Mouse (Mus musculus): ENCODE measurements at regions not wholly inside any gene's neighbourhood (a gene's known extent, or its start where the extent isn't known, plus 50 kb on each side); places are given as distances from the start of the nearest gene placed in this dataset.

DNA sequence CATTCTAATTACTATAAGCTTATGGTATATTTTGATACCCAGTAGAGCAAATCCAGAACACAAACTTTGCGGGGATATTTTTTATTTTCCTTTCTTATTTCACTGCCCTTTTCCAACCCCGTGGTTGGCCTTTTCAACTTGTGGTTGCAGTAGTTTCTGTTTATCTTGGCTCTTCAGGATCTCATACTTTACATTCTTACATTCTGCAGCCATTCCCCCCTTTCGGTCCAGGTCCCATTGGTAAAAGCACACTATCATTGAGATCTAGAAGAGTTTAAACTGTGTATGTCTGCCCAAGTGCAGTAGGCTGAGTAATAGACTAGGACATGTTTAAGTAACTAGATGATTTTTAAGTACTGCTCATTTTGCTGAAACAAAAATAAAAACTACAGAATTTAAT lies 279.1 kb downstream of the Sim1 start:
- Histone ChIP-seq H3K9me3 (ENCODE audit: control insufficient read depth) (no peaks in the 10 kb centered on the region), H3K36me3 (ENCODE audit: control insufficient read depth, insufficient read depth) (no peaks in the 10 kb centered on the region), H3K27me3 (replicated peaks; ENCODE audit: control insufficient read depth, insufficient read depth, low read length) (no peaks in the 10 kb centered on the region), H3K4me1 (replicated peaks; ENCODE audit: control insufficient read depth, insufficient read depth, low read length) (no peaks in the 10 kb centered on the region), H3K4me2 (replicated peaks; ENCODE audit: low read depth) (no peak overlapping the region), H3K4me3 (ENCODE audit: low read depth, low read length) (no peak overlapping the region), H3K9ac (ENCODE audit: low read depth, low read length) (no peak overlapping the region), H3K27ac (ENCODE audit: low read depth, low read length) (no peak overlapping the region)
- WGBS: 47% methylated on average over 3 of the region's 3 CpGs
- no peak for TF ChIP-seq CTCF (IDR thresholded peaks at IDR 0.05; ENCODE audit: low read depth)
- no peak for ATAC-seq

DNA sequence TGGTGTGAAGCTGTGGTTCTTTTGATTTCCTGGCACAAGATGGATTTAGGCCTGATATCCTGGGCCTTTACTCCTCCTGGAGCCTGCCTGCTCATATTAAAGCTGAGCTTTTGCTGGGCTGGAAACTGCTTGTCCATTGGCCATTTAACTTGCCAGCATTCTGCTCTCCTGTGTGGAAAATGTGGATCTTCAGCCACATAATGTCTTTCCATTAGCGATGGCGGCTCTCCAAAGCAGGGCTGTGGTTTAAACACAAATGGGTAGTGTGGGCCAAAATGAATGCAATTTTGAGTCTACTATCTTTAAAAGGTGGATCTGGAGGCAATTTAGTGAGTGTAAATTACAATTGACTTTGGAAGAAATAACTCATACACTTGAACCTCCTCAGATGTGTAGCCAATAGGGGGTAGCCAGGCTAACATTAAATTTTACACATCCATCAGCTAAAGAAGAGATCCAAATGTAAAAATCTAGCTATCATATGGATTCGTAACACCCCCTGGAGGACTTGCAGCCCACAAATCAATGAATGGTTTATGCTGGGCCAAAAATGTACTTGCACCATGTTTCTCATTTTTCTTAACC lies 281.5 kb downstream of the Sim1 start:
- H3K4me1 ChIP-seq (replicated peaks; ENCODE audit: control insufficient read depth, insufficient read depth, low read length): no peaks in the 10 kb centered on the region
- no peak overlapping the region for H3K9ac ChIP-seq (ENCODE audit: low read depth, low read length)
- TF ChIP-seq CTCF (IDR thresholded peaks at IDR 0.05; ENCODE audit: low read depth): no peak
- H3K27ac ChIP-seq (ENCODE audit: low read depth, low read length): no peak overlapping the region
- WGBS: 93% methylated on average over 3 of the region's 3 CpGs
- H3K9me3 ChIP-seq (ENCODE audit: control insufficient read depth): no peaks in the 10 kb centered on the region
- no peaks in the 10 kb centered on the region for H3K36me3 ChIP-seq (ENCODE audit: control insufficient read depth, insufficient read depth)
- no peaks in the 10 kb centered on the region for H3K27me3 ChIP-seq (replicated peaks; ENCODE audit: control insufficient read depth, insufficient read depth, low read length)
- H3K4me3 ChIP-seq (ENCODE audit: low read depth, low read length): no peak overlapping the region
- H3K4me2 ChIP-seq (replicated peaks; ENCODE audit: low read depth): no peak overlapping the region
- ATAC-seq: no peak

DNA sequence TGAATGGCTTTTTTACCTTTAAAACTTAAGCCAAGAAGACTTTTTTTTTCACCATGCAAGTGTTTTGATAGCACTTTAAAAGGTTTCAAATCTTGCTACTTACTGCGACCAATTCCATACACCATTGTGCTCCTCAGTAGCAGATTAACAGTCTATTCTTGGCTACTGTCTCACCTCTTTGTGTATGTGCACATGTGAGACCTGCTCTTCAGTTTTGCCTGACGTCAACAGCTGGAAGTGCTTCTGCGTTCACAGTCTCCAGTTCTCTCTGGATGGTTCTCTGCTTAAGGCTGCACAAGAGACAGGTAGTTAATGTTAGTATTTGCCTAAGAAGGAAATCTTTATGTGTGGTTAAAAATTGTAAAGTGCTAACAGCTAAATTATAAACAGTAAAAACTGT lies 282.1 kb downstream of the Sim1 start:
- no peak for TF ChIP-seq CTCF (IDR thresholded peaks at IDR 0.05; ENCODE audit: low read depth)
- H3K27me3 ChIP-seq (replicated peaks; ENCODE audit: control insufficient read depth, insufficient read depth, low read length): no peaks in the 10 kb centered on the region
- H3K9ac ChIP-seq (ENCODE audit: low read depth, low read length): no peak overlapping the region
- no peak overlapping the region for H3K4me3 ChIP-seq (ENCODE audit: low read depth, low read length)
- 62% methylated on average over 3 of the region's 3 CpGs for WGBS
- no peak overlapping the region for H3K4me2 ChIP-seq (replicated peaks; ENCODE audit: low read depth)
- no peaks in the 10 kb centered on the region for H3K9me3 ChIP-seq (ENCODE audit: control insufficient read depth)
- no peaks in the 10 kb centered on the region for H3K4me1 ChIP-seq (replicated peaks; ENCODE audit: control insufficient read depth, insufficient read depth, low read length)
- no peak overlapping the region for H3K27ac ChIP-seq (ENCODE audit: low read depth, low read length)
- no peaks in the 10 kb centered on the region for H3K36me3 ChIP-seq (ENCODE audit: control insufficient read depth, insufficient read depth)
- ATAC-seq: no peak

DNA sequence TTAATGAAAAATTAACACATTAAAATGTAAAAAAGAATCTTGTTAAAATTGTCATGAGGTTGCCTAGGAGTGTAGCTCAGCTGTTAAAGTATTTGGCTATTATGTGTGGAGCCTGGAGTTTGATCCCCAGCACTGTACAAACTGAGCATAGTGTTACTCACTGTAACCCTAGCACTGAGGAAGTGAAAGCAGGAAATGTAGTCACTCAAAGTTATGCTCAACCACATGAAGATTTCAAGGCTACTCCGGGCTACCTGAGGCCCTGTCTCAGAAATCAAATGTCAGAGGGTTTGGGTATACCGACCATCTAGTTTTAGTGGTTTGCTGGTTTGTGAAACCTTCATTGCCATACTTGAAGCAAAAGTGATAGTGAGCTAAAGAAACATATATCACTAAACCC lies 287.2 kb downstream of the Sim1 start:
- Histone ChIP-seq H3K9me3 (ENCODE audit: control insufficient read depth) (no peaks in the 10 kb centered on the region), H3K4me1 (replicated peaks; ENCODE audit: control insufficient read depth, insufficient read depth, low read length) (no peaks in the 10 kb centered on the region), H3K4me3 (ENCODE audit: low read depth, low read length) (no peak overlapping the region), H3K36me3 (ENCODE audit: control insufficient read depth, insufficient read depth) (no peaks in the 10 kb centered on the region), H3K4me2 (replicated peaks; ENCODE audit: low read depth) (no peak overlapping the region), H3K27ac (ENCODE audit: low read depth, low read length) (no peak overlapping the region), H3K9ac (ENCODE audit: low read depth, low read length) (no peak overlapping the region), H3K27me3 (replicated peaks; ENCODE audit: control insufficient read depth, insufficient read depth, low read length) (no peaks in the 10 kb centered on the region)
- 84% methylated on average over 2 of the region's 2 CpGs for WGBS
- no peak for ATAC-seq
- no peak for TF ChIP-seq CTCF (IDR thresholded peaks at IDR 0.05; ENCODE audit: low read depth)

DNA sequence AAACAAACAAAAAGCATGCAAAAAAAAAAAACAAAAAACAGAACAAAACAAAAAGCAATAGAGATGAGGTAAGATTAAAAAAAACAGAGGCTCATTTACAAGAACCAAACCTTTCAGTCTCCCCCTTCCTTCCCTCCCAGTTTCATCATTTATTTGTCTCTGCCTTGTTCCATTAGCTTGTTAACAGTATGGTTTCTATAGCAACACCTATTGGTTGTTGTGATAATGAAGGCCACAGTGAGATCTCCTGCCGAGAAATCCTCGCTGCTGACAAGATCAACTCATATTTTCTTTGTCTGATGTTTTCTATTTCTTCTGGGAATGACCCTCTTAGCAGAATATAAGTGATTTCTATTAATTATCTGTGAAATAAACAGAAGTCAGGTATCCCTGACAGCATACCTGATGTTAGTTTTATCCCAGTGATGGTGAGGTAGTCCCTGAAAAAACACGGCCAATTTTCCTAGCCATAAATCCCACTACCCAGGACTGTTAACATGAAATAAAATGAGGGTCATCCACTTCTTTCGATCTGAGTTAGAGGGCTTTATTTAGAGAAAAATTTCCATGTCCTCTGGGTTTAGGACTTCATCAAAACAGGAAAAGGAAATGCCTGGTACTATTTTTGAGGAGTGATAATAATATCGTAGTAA lies 288.9 kb upstream of the Gm49339 start:
- Histone ChIP-seq H3K9me3 (ENCODE audit: control insufficient read depth) (no peaks in the 10 kb centered on the region), H3K36me3 (ENCODE audit: control insufficient read depth, insufficient read depth) (no peaks in the 10 kb centered on the region), H3K4me1 (replicated peaks; ENCODE audit: control insufficient read depth, insufficient read depth, low read length) (no peaks in the 10 kb centered on the region), H3K27ac (ENCODE audit: low read depth, low read length) (no peak overlapping the region), H3K27me3 (replicated peaks; ENCODE audit: control insufficient read depth, insufficient read depth, low read length) (no peaks in the 10 kb centered on the region), H3K9ac (ENCODE audit: low read depth, low read length) (no peak overlapping the region), H3K4me2 (replicated peaks; ENCODE audit: low read depth) (no peak overlapping the region), H3K4me3 (ENCODE audit: low read depth, low read length) (no peak overlapping the region)
- no peak for ATAC-seq
- no peak for TF ChIP-seq CTCF (IDR thresholded peaks at IDR 0.05; ENCODE audit: low read depth)
- WGBS: 50% methylated on average over 5 of the region's 5 CpGs

DNA sequence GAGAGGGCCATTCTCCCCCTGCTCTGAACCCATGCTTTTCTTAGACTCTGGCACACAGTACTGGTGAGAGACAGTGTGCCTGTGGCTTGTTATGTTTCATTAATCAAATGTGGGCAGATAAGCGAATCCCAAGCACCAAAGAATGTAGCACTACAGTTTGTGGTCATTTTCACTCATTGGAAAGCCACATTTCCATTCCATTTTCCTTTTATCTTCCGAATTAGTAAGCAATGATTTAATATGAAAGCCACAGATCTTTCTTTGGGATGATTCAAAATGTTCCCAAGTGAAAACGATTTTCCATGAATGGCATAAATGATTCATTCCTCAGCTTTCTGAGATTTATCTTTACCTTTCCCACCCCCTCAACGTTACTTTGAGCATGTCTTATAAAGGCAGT lies 260.9 kb upstream of the Gm49339 start:
- H3K4me3 ChIP-seq (ENCODE audit: low read depth, low read length): no peak overlapping the region
- no peak overlapping the region for H3K27ac ChIP-seq (ENCODE audit: low read depth, low read length)
- 71% methylated on average over 4 of the region's 4 CpGs for WGBS
- no peak for TF ChIP-seq CTCF (IDR thresholded peaks at IDR 0.05; ENCODE audit: low read depth)
- no peaks in the 10 kb centered on the region for H3K9me3 ChIP-seq (ENCODE audit: control insufficient read depth)
- ATAC-seq: no peak
- no peak overlapping the region for H3K4me2 ChIP-seq (replicated peaks; ENCODE audit: low read depth)
- no peaks in the 10 kb centered on the region for H3K4me1 ChIP-seq (replicated peaks; ENCODE audit: control insufficient read depth, insufficient read depth, low read length)
- no peaks in the 10 kb centered on the region for H3K27me3 ChIP-seq (replicated peaks; ENCODE audit: control insufficient read depth, insufficient read depth, low read length)
- no peaks in the 10 kb centered on the region for H3K36me3 ChIP-seq (ENCODE audit: control insufficient read depth, insufficient read depth)
- no peak overlapping the region for H3K9ac ChIP-seq (ENCODE audit: low read depth, low read length)

Measured in intestine, postnatal 0 days (tissue).